Mouse (Mus musculus) Muller cell, postnatal 12 days (primary cell): ENCODE measurements around the gene Sp3.
"Not testable (repeated sequence)": the region's sequence is repeated elsewhere in the genome, so short reads cannot be mapped to it uniquely, and the experiment has no call there.

Source experiments
- DNase-seq: peaks from one replicate; pipeline ENCODE4 v3.0.0-alpha.2; 2015; ENCODE audit errors: inconsistent ontology term

The Sp3 gene

DNA sequence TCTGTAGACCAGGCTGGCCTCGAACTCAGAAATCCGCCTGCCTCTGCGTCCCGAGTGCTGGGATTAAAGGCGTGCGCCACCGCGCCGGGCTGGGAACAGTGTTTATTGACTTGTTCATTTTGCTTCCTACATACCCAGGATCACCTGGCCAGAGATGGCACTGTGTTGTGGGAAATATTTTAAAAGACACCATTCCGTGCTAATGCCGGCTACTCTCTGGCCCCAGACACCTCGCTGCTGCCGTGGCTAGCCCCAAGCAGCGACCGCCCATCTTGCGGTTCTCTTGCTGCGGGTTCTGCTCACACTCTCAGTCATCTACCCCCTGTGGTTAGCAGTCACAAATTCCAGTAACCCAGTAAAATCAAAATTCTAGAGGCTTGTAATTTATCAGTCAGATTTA, 12.3 kb upstream of the Sp3 start:
- DNase-seq, result no peak

DNA sequence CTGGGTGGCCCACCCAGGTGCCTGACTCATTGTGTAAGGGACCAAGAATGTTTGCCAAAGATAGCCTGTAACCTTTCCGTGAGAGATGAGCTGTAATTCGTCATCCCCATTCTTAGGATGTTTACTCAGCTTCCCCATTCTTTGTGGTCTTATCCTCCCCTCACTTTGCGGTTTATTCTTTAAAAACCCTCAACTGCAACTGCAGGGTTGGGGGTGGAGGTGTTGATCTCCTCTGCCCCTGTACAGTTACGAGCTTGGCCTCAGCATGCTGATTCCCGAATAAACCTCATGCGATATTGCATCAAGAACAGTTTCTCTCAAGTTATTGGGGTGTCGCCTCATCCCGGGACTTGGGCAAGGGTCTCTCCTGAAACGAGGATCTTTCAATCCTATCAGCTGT, 8.7 kb upstream of the Sp3 start:
- not testable (repeated sequence) for DNase-seq

DNA sequence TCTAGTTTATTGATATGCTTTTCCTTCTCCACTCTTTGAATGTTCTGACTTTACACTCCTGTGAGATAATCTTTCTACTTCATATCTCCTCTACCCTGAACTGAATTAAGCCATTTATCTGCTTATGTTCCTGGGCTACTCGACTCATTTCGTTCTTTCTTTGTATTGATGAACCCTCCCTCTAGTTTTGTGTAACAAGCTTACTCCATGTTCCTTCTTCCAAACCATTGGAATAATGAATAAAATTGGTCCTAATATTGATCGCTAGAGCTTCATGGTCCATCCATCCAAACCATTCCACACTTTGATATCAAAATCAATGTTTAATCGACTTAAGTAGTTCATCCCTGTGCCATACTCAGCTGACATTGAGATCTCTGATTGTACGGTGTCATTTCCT, 6.4 kb upstream of the Sp3 start, which contains the start of gene Gm11084:
Gene Gm11084, minus strand, starts transcription at position 101 of the 400 bp plus-strand sequence.
- DNase-seq, result no peak

DNA sequence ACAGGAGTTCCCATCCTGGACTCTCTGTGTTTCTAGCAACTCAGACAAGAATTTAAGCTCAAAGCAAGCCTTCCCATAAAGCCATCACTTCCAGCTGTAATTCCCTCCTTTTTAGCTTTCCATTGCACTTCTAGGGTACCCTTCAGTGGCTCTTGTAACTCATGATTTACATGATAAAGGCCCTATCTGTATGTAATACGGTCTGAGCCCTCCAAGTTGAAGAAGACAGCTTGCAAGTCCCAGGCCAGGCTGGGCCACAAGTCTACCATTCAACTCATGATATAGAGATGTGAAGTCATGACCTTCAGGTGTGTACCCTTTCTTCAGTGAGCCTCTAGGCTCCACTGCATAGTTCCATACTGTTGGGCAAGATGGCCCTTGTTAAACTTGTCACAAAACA, 5.3 kb upstream of the Sp3 start:
- no peak for DNase-seq

DNA sequence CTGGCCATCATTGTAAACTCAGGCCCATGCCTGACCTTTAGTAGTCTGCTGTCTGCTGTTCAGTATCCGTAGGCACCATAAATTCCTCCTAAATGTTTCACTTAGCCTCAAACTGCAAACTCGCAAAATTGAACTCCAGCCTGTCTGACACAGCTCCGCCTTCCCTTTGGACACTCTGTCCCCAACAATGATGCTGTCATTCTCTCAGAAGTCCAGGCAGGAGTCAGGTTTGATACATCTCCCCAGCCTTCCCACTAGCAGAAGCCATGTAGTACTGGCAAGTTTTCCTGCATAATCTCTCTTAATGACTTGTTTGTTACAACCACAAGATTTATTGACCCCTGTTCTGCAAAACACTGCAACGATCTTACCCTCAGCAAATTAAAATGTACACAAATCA, 4.6 kb upstream of the Sp3 start:
- DNase-seq, result no peak

DNA sequence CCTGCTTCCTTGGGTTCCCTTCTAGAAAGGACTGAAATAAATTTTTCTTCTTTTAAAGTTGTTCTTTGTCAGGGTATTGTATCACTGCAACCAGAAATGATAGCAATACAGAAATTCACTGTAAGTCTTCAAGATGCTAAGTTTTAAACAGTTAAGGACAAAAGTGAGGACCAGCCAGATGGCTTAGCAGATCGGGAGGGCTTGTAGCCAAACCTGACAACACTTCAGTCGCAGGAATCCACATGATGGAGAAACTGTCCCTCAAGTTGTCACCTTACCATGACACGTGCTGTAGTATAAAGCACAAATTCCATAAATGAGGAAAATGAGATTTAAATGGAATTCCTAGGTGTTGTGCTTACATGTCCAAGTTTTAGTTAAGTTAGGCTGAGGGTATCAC, 3.0 kb upstream of the Sp3 start:
- no peak for DNase-seq

DNA sequence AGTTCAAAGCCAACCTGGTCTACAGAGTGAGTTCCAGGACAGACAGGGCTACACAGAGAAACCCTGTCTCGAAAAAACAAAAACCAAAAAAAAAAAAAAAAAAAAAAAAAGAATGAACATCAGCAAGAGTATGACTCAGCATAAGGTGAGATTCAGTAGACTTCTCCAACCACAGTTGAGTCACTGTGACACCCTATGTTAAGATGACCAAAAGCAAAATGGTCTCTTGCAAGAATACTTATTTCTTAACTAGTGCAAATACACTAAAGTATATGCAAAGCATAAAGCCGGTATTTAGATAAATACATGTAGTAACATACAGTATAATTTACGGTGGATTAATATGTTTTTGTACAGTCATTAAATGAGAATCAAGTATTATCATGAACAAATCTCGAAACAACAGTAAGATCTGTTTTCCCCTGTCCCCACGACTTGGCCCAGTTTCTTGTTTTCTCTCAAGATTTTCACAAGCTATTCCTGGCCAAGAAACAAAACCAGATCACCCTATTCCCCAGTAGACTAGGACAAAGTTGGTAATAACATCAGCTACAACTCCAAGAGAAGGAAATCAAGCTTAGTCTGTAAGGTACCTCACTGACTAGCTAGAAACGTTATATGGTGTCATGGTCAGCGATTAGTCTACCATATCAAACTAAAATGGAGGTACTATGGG, 2.0 kb upstream of the Sp3 start:
- no peak for DNase-seq

DNA sequence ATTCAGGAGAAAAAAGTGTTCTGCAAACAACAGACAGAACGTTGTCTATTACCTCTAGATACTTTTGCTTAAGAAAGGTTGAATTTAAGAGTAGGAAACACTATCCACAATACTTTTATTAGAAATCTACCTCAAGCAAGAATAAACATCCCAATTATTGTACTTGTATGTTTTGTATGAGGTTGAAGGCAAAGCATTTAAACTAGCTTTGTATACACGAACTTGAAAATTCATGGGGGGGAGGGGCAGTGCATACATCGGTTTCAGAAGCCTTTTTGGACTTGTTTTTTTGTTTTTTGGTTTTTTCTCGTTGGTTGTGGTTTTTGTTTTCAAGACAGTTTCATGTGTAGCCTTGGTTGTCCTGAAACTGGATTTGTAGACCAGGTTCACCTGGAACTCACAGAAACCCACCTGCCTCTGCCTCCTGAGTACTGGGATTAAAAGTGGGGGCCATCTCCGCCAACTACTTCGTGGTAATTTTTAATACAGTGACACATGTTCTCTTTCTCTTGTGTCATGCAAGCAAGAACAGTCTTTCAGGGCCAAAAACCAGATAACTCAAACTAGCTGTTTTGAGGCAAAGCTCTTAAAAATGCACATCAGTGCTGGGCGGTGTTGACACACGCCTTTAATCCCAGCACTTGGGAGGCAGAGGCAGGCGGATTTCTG, 1.3 kb upstream of the Sp3 start:
- DNase-seq, result no peak

DNA sequence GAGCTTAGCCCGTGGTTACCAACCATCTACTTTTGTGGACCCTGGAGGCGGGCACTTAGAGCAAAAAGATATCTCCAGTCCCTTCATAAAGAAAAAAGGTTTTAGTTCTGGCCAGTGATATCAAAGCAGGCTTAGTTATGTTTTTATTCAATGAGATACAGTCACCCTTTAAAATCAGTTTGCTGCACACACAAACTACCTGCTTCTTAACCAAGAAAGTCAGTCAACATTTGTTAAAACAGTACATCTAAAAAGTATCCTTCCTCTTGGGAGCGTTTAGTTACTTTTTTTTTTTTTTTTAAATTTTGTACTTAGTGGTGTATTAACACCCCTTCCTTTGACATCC, 802 bp upstream of the Sp3 start:
- no peak for DNase-seq

DNA sequence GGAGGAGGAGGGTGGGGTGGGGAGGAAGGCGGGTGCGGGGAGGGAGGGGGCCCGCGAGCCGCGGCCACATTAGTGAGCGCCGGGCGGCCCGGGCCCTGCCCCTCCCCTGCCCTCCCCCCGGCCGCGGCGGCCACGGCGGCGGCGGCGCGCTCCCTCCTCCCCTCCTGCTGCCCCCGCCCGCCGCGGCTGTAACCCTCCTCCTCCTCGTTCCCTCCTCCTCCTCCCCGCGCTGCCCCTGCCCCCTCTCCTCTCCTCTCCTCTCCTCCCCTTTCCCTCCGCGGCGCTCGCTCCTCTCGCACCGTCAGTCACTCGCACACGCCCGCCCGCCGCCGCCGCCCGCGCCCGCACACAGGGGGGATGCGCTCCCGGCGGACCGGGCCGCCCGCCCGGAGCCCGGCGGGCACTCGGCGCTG, 581 bp downstream of the Sp3 start:
- peak; percentile 97 for DNase-seq

DNA sequence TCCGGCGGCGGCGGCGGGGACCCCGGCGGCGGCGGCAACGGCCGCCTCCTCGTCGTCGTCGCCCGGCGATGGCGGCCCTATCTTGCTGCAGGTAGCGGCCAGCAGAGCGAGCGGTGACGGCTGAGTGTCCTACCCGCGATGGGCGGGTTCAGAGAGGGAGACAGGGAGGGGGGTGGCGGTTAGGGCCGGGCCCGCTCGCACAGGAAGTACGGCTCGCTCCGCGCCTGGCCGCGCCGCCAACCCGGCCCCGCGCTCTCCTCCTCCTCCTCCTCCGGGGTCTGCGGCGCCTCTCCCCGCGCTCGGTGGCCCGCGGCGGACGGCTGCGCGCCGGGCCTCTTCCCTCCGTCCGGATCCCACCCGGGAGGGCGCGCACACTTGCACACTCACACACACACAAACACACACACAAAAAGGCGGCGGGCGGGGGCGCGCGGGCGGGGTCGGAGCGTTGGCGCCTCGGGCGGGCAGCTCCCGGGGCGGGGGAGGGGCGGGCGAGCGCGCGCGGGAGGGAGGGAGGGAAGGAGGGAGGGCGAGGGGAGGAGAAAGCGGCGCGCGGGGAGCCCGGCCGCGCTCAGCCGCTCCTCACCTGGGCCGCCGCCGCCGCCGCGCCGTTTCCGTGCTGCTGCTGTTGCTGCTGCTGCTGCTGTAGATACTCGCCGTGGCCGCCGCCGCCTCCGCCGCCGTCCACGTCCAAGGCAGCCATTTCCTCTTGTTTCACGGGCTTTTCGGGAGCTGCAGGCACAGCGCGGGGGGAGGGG, 1.2 kb downstream of the Sp3 start:
- peak; percentile 95 for DNase-seq

DNA sequence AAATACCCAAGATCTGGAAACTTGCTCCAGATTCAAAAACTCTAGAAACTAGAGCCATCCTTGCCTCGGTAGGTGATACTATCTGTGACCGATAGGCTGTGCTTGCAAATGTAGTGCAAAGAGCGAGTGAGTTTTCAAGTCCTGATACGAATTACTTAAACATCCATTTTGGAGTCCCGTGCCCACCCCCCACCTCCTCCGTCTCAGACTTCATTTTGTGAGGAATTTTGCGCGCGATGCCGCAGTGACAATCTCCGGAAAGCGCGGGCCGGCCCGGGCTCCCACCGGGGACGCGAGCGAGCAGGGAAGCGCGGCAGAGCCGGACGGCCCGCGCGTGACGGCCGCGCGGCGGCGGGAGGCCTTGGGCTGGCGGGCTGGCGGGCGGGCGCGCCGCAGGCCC, 1.8 kb downstream of the Sp3 start:
- DNase-seq, result peak; percentile 74

DNA sequence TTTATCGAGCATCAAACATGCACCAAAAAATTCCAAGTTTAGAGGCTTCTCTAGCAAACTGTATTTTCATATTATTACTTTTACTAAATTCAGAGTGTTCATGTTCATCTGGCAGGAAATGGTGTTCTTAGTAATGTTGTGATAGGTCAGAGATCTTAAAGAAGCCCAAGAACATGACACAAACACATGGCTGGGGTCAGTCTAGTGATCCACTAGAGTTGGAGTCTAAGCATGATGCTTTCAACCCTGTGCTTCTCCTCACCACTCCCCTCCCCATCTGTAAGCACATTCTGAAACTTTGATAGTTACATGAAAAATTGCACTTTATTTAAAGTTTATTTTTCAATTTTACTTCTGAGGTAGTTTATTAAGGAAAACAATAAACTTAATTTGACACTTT, 3.0 kb downstream of the Sp3 start:
- DNase-seq, result no peak

DNA sequence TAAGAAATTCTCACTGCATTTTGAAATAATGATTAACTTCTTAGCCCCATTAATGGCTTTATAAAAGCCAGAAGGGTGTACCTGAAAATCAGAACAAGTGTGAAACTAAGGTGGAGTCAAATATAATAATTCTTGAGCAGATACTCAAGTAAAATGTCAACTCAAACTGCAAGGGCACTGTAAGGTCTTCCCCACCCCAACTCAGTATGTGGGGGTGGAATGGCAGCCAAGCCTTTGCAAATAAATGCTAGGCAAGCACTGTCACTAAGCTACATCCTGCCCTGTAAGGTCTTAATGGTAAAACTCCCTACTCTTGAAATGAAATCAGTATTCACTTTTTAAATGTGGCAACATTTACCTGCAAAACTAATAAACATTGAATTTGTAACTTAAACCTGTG, 4.2 kb downstream of the Sp3 start:
- DNase-seq, result no peak

DNA sequence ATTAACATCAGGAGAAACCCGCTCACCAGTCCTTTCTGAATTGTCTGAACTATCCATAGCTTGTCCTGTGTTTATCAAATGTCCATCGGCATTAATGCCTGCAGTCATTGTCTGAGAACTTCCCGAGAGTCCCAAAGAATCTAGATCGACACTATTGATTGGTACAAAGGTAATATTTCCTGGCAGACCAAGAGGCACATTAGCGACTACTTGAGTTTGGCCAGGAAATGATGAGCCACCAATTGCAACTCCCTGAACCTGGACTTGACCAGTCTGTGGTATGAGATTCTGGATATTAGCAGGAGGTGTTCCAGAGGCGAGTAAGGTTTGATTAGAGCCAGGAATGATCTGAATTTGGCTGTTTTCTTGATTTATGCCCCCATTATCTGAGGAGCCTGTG, 9.4 kb downstream of the Sp3 start:
- no peak for DNase-seq

DNA sequence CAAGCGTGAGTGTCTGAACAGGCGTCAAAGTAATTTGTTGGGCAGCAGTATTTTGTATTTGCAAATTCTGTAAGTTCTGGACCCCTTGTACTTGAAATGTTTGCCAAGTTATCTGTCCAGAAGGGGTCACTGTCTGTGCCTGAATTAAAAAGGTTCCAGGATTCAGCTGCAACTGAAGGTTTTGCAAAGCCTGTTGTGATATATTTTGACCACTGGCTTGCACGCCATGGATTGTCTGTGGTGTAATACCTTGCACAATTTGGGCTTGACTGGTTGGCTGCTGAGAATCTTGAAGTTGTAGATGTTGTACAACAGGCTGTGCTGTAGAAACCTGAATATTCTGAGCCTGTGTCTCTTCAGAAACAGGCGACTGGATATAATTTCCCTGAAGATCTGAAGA, 9.9 kb downstream of the Sp3 start:
- DNase-seq, result no peak

DNA sequence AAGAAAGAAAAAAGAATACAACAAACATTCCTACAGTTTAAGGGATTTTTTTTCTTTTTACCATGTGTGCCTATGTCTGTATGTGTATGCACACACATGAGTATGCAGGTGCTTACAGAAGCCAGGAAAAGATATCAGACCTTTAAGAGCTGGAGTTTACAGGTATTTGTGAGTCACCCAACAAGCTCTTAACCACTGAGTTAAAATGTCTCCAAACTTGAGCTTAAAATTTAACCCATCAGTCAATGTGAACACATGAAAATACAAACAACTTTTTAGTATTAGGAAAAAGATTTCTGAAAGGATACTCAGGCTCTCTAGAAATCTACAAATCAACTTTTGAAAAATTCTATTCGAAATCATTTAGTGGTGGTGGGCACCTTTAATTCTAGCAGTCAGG, 11.7 kb downstream of the Sp3 start:
- no peak for DNase-seq

DNA sequence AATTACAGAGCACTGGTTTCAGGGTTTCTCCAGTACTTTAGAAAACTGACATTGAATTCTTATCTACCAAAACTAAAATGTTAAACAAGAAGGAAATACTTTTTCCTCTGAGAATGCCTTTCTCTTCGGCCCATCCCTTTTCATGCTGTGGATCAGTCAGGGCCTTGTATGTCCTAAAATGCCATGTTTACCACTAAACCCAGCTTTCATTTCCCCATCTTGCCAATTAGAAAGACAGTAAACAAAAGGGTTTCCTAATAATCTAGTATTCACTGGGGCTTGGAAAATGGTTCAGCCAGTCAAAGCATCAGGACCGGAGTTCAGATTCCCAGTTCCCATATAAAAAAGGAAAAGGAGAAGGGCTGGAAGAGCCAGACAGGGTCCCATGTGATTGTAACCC, 14.8 kb downstream of the Sp3 start:
- no peak for DNase-seq

DNA sequence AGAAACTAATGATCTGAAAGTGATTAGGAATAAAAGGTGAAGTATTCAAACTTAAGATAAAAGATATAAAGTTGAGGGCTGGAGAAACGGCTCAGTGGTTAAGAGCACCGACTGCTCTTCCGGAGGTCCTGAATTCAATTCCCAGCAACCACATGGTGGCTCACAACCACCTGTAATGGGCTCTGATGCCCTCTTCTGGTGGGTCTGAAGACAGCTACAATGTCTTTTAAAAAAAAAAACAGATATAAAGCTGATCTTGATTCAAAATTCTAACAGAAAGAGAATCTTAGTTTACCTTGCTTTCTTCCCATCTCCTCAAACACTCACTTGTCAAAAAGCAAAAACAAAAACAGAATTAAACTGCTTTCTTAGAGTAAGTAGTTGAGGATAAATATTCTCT, 23.8 kb downstream of the Sp3 start:
- no peak for DNase-seq

DNA sequence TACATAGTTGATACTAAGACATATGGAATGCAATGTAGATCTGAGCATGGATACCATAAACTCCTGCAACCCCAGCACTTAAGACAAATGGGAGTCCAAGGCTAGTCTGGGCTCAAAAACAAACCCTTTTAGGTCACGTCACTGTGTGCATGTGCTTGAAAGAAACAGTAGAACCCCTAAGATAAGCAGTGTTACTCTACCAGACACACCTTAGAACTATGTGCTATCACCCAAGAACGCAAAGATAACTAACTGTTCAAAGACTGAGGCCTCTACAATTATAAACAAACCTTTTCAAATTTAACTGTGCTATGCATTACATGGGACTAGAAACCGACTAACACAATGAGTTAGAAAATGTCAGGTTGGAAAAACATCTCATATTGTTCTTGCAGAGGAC, 27.3 kb downstream of the Sp3 start:
- DNase-seq, result no peak

DNA sequence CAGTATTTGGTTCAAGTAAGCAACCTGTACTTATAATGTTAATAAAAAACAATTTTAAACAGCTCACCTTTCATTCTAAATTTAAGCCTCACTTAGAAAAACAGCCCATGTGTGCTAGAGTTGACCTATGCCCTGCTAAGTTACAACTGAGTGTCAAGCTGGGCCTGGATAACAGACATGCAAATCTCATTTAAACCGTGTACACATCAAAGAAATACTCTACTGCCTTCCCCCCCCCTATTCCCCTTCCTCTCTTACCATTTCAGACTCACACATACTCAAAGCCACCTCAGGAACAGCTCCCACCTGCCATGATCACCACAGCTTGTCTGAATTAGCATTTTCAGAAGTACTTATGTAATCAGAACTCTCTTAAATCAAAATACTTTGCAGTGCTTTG, 44.3 kb downstream of the Sp3 start:
- no peak for DNase-seq

DNA sequence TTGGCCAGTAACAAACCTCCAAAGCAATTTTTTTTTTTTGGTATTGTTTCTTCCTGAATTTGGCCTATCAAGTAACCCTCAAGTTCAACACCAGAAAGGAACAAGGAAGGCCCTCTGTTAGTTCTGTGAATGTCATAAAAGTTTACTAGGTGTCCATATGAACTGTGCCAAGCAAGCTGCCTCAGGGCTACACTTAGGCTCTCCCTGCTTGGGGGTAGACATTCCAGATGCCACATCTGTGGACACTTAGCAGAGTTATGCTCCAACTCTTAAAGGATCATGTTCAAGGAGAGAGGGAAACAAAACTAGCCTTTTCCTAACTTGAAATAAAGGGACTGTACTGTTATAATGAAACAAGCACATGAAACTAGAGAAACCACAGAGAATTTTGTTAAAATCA, 48.1 kb downstream of the Sp3 start:
- no peak for DNase-seq

DNA sequence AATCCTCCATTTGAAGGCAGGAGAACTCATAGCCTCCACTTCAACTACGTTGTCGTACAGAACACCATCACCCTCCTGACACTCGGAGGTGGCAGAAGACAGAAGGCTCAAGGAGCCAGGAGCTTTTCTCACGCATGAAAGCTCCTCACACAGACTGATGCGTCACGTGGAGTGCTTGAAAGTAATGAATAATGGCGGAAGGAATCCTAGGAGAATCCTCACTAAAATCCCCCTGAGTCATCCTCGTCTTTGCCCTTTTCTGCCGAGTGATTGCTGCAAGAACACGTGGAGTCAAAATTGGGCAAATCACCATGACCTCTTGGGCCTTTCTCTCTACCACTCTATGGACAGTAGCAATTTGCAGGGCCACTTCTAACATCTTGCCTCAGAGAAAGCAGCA, 55.3 kb downstream of the Sp3 start:
- peak; percentile 57 for DNase-seq
